Mouse (Mus musculus) left cerebral cortex, adult 18-20 months (tissue): ENCODE measurements around the gene Tmprss11b. TPM values are rescaled to one million over a fixed set of nuclear protein-coding genes. Genes with fewer than 3 reads are reported as not detected.

Source experiments
- DNase-seq, 2 experiments: peaks; one replicate each; pipeline ENCODE4 v3.0.0; 2021 to 2022; ENCODE audit warnings: low spot score in 2 of 2, mixed read lengths in 1 of 2
- long read RNA-seq, 2 experiments: library from polyadenylated mRNA; stranded (forward); transcript quantifications; one replicate each; pipeline ENCODE4 v2.0.0; 2021
- total RNA-seq, 2 experiments: library from RNA; stranded (reverse); gene quantifications; 2 replicates each; pipeline ENCODE4 v1.2.3; 2021

Gene Tmprss11b
- total RNA-seq, result not detected
- long read RNA-seq, experiment 1, result 0 reads
- long read RNA-seq, experiment 2, result 0 reads

DNA sequence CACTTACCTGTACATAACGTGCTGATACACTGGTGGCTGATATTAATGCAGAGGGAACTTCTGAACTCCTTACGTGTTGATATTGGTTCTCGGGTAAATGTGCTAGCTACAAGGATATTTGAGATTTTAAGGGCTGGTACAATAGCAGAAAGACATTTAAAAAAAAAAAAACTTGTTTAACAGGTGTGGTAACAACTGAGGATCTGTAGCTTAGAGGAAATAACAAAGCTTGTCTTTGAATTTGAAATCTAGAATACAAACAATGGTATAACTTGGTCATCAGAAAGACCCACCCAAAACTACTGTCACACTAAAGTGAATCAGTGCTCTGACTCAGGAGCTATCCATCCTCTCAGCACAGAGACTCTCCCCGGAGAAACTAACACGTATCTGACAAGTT is at the start of gene Tmprss11b:
Tmprss11b (minus strand) TSS at position 101 of the 400 bp plus-strand sequence.
- no peak for DNase-seq

DNA sequence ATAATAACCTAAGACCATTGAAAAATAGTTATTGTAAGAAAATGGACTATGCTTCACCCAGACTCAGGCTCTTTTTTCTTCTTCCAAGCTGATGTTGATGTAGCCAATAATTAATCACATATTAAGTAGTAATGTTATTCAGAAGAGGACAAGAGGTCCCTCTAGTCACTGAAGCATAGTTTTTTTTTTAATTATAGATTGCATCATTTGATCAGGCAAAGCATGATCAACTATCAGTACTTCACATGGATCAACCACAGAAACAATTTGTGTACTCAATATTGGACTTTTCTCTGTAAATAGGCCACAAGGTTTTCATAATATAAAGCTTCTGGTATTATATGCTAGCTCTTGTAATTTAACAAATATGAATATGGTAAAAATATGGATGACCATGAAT is 48.9 kb upstream of the Tmprss11b start:
- no peak for DNase-seq

DNA sequence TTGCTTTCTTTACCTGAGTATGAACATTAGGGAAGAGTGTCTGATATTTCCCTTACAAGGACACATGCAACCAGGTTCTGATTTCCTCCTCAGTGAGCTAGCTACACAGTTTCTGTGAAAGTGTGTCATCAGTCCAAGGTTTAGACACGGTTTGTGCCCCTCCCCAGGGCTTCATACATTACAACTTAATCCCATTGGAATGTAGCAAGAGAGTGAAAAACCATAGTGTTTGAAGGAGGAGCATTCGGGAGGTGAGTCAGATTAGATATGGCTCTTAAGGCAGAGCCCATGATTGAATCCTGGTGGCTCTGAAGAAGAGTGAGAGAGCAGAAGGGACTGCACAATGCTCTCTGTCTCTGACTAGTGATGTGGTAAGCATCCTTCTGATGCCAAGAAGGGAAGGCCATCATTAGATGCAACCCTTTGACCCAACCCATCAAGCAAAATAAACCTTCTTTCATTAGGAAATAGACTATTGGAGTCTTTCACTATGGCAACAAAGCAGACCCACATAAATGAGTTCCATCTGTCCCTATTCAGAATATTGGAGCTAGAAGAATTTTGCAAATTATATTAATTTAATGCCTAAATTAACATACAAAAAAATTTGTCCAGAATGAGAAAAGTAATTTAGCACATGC is 46.8 kb upstream of the Tmprss11b start:
- DNase-seq, result no peak

DNA sequence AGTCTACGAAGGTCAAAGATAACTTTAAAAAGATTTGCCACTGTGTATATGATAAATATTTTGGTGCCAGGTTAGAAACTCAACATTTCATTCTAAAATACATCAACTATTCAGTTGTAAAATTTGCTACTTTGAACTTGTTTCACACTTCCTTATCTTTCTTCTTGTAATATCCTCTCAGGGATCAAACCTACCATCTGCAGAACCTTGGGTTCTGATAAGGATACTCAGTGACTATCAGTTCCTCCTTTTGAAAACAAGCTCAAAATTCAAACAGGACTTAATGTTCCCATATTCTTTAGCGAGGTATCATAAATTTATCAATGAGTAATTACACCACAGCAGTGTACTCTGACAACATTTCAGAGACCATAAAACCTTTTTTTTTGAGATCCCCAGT is 38.8 kb upstream of the Tmprss11b start:
- DNase-seq, result no peak

DNA sequence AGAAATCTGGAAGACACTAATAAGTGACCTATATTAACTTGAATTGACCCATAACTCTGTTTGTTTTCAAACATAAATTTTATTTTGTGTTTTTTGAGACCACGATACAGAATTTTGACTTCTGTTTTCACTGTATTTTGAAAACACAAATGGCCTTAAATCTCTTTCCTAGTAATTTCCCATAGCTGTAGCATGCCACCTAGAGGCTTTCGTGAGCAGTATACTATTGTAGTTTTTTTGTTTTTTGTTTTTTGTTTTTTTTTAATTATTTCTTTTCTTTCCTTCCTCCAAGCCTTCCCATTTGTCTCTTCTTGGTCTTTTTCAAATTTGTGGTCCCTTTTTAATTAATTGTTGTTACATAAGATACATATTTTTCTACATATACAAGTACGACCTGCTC is 28.8 kb upstream of the Tmprss11b start:
- DNase-seq, result no peak

DNA sequence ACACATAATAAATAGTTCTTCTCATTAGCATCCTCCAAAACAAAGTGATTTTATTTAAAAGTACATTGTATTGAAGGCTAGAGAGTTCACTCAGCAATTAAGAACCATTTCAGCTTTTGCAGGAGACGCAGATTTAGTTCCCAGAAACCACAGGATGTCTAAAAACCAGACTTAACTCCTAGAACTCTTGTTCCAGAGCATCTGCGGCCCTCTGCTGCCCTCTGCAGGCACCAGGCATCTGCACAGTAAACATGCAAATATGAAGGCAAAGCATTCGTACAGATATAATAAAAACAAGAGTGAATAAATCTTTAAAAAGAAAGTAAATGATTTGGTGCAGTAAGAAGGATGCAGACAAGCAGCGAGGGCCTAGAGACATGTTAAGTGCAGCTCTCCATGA is 8.5 kb upstream of the Tmprss11b start:
- DNase-seq, result peak; percentile 69 to 74

DNA sequence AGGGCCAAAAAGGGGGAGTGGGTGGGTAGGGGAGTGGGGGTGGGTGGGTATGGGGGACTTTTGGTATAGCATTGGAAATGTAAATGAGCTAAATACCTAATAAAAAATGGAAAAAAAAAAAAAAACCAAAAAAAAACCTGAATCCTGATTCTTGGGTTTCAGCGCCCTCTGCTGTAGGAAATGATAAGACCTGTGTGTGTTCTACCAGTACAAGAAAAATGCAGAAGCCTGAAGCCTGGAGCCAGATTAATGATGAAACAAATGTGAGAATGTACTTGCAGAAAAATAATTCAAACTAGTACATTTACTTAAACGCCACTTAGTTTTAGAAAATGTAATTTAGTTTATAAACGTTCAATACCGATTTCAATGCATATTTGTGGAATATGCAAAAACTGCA is 27.0 kb downstream of the Tmprss11b start:
- DNase-seq, result peak; percentile 22 to 55

DNA sequence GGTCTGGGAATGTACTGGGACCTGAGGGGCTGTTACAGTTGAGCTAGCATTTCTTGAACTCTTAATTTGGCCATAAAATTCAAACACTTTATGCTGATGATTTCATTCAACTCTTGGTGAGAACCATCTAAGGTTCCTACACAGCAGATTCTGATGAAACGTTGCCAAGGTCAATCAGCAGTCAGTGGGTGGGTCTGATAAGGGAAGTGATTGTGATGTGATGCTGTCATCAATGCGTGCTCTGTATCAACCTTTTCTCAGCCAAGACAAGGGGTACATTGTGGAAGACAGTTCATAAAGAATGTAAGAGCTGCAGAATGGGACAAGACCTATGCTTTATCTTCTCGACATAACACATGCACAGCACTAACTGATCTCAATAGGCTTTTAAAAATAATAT is 35.4 kb downstream of the Tmprss11b start:
- no peak for DNase-seq

DNA sequence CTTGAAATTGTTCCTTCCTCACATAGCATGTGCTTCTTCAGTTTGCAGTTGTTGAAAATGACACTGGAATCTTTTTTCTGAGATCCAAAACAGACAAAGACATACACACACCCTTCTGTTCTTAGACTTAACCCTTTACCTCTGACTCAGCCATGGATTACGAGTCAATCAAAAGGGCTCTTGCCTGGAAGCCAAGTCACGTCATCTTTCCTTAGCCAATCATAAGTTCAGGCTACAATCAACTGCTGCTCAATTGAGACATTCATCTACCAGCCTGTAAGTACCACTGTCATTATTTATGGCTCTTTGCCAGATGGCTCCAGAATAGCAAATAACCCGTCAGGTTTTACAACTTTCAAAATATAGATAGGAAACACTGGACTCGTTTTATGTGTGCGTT is 43.8 kb downstream of the Tmprss11b start, which contains the start of gene Tmprss11f:
Tmprss11f (minus strand) TSS at position 101 of the 400 bp plus-strand sequence.
- DNase-seq, result no peak

DNA sequence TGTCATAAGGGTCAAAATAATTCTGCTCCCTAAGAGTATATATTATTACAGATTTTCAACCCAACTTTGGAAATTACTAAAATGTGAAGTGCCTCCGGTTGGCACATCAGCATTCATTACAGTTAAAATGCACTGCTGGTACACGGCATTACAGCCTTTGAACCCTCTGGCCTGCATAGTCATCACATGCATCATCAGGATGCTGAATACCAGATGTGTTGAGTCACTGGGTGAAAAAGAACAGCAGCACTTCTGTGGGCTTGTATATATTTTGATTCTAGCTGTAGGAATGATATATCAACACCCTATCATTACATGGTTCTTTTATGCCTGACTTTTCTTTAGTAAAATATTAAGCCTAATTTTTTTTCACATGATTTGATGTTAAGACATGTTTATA is 45.5 kb downstream of the Tmprss11b start:
- DNase-seq, result no peak

DNA sequence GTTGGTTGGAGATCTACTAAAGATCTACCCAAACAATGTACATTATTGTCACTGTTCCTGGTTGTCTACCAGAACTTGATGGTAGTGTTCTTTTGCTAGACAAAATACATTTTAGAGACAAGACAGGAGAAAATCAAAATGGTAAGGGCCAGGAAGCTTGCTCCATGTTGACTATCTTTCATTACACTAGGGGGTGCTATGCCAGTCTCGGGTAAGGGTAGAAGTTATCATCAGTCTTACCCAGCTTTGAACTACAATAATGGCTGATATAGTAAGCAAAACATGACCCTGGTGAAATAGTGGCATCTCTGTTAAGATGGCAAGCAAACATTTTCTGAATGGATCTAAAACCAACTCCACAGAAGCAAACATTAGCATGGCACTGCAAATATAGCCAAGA is 54.4 kb downstream of the Tmprss11b start:
- DNase-seq, result no peak

Other genes with a start within 250 kb of the Tmprss11b start
- gene Tmprss11a, start 207.4 kb downstream of the Tmprss11b start, total RNA-seq, result not detected
- gene Tmprss11g, start 157.8 kb downstream of the Tmprss11b start, total RNA-seq, result not detected
- gene Tmprss11f, start 43.9 kb downstream of the Tmprss11b start, total RNA-seq, result not detected
- gene Tmprss11e, start 69.5 kb upstream of the Tmprss11b start, total RNA-seq, result not detected
- 10 to 100 TPM; 53.9 to 65.2 TPM for gene Ythdc1, start 127.9 kb upstream of the Tmprss11b start, total RNA-seq
- not detected for gene Ugt2b34, start 230.6 kb upstream of the Tmprss11b start, total RNA-seq